Mouse (Mus musculus) gonadal fat pad, adult 2 months (tissue): ENCODE results near the gene Sgms2. TPM values are rescaled to one million over a fixed set of nuclear protein-coding genes. Genes with fewer than 3 reads are reported as not detected.
"Not testable (repeated sequence)": the region's sequence is repeated elsewhere in the genome, so short reads cannot be mapped to it uniquely, and the experiment has no call there.

Experiments
- DNase-seq: peaks from one replicate; pipeline ENCODE4 v3.0.0-alpha.2; 2012; ENCODE audit warnings: low read depth
- polyA plus RNA-seq: library from polyadenylated mRNA; depleted of rRNA; stranded (reverse); fragments of >200 nt; gene quantifications from 2 replicates; pipeline ENCODE4 v1.2.3, GENCODE M21; 2012

Sgms2 gene
- polyA plus RNA-seq, 1 experiment: 15.0 TPM

GRCm38 (mm10) chr3:131358205-131358604 lies 133.0 kb downstream of the Sgms2 start:
- no peak for DNase-seq

DNA sequence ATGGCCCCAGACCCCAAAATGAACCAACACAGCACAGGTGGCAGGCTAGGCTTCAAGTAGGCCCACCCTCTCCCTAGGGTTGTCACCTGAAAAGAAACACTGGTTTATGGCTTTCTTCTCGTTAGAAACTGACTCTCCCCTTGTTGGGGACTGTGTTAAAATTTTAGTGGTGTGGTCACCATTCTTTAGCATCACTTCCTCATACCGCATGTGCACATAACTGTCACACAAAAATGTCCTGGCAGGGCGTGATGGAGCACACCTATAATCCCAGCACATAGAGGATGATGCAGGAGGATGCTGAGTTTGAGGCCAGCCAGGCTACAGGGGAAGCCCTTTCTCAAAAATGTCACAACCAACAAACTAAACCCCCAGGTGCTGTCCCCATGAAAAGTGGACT lies 133.6 kb downstream of the Sgms2 start:
- DNase-seq: no peak

- DNase-seq: no peak
Measured at GRCm38 (mm10) chr3:131356026-131356425, 135.2 kb downstream of the Sgms2 start.

DNA sequence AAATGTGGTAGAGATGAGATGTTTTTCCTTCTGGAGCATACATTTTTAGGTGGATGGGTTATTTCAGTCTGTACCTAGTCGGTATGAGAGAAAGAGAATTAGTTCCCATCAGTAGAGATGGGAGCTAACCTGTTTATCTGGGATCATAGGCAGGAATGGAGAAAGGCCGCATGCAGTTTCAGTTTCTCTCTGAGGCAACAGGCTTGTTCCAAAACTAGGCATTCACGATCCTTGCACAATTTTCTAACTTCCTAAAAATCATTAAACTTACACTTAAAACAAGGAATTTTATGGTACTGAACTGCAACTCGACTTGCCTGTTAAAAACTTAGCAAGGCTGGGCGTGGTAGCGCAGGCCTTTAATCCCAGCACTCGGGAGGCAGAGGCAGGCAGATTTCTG lies 140.7 kb downstream of the Sgms2 start:
- no peak for DNase-seq

DNA sequence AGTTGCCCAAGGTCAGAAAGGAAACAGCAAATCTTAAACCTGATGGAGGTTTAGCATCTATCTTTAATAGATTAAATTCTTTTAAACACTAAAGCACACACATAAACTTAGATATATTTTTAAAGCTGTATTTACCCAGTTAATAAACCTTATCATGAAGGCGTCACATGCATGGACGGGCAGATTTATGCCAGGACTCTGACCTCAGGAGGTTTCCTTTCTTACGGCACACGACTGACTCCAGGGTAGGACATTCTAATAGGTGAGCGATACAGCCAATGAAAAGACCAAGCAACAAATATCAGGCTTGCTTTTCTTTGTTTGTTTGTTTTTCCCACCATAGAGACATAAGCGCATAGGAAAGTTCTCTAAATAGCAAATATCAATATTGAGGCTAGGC lies 142.2 kb downstream of the Sgms2 start:
- no peak for DNase-seq

- DNase-seq: no peak
Measured at GRCm38 (mm10) chr3:131348579-131348950, 142.6 kb downstream of the Sgms2 start.

GRCm38 (mm10) chr3:131347831-131348578 lies 143.2 kb downstream of the Sgms2 start:
- no peak for DNase-seq

DNA sequence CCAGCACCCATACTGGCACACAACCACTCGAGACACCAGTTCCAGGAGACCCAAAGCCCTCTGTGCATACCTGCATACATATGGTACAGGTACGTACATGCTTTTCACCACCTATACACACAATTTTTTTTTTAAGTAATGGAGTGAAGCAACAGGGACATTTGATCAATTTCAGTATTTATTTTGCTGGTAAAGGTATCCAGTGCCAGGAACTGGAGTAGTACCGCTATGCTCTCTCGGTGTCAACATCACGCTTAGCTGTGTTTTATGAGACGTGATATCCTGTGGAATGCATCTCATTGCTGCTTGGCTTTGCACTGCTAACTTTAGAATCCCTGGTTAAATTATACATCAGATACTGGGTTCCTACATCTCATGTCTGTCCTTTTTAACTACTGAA lies 145.3 kb downstream of the Sgms2 start:
- DNase-seq: no peak

- no peak for DNase-seq
Measured at GRCm38 (mm10) chr3:131343311-131343710, 147.9 kb downstream of the Sgms2 start.

GRCm38 (mm10) chr3:131340885-131341284 lies 150.3 kb downstream of the Sgms2 start:
- no peak for DNase-seq

DNA sequence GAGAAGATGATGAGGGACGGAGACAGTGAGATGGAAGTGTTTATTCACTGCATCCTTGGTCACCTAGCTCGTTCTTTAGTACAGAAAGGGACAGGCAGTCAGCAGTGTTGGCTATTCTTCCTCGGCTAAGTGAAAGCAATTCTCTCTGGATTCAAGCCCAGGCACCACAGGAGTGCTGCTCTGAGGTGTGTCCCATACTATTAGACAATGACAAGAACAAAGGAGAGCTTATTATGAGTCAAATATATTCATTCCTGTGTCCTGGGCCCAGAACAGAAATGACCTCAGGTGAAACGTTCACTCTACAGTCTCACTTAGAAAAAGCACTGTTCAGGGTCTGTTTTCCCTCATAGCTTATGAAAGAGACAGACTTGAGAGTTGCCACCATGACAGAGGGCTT lies 151.9 kb downstream of the Sgms2 start:
- no peak for DNase-seq

- not testable (repeated sequence) for DNase-seq
Measured at GRCm38 (mm10) chr3:131337749-131338148, 153.5 kb downstream of the Sgms2 start.

DNA sequence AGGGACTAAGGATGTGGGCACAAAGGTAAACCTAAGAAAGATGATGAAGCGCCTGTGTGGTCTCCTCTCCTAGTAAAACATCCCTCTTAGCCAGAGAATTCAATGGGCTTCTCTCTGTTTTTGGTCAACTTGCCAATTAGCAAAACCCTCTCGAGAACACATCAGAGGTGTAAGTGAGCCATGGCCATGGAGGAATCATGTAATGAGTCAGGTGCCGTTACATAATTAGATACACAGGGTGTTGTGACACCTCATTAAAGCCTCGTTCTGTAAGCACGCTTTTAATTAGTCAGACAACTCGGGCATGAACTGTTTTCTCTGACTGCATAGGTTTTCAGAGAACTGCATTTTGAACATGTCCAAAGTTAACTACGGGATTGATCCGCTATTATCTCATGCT lies 154.6 kb downstream of the Sgms2 start:
- no peak for DNase-seq

GRCm38 (mm10) chr3:131335117-131335547 lies 156.1 kb downstream of the Sgms2 start:
- no peak for DNase-seq

- DNase-seq: no peak
Measured at GRCm38 (mm10) chr3:131327189-131327588, 164.0 kb downstream of the Sgms2 start.

DNA sequence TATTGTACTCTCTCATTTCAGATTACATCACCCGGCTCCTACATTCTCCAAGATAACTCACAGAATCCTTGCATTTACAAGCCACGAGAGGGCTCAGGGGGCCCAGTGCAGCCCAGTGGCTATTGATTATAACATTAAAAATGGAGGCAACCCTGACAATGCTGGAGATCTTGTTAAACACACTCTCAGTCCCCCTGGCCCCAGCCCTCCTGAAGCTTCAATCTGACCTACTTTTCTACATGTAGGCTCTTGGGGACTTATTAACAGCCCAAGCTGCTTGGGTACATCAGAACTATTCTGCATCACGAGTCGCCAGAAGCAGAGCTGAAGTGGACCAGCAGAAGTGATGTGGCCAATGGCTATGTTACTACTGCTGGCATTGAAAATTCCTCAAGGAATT lies 164.6 kb downstream of the Sgms2 start:
- DNase-seq: no peak

DNA sequence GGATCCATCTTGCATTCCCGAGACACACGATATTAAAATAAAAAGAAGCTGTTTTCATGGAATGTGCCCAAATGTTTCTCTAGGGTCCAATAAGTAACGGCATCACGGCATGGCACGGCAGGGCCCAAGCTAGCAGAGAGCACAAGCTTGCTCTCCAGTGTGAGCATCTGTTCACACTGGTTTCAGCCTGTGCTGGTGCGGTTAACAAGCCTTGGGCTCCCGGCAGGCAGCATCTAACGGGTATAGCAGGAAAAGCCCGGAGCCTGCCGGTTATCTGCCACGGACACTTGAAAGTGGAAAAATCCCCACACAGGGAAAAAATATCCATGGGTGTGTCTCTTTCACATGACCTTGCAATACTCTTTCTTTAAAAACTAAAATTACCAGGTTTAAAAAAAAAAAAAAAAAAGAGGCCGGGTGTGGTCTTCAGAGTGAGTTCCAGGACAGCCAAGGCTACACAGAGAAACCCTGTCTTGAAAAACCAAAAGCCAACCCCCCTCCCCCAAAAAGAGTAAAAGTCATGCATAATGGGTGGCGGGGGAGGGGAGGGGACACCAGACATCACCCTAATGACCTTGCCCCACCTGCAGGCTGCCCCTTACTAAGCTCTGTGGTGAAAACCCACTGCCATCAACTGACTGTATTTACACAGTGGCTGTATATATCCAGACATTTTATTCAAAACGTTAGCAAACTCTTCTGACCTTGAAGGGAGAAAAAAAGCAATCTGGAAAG lies 169.0 kb downstream of the Sgms2 start:
- DNase-seq: no peak

GRCm38 (mm10) chr3:131320184-131320583 lies 171.0 kb downstream of the Sgms2 start:
- no peak for DNase-seq

GRCm38 (mm10) chr3:131318211-131318610 lies 173.0 kb downstream of the Sgms2 start:
- no peak for DNase-seq

DNA sequence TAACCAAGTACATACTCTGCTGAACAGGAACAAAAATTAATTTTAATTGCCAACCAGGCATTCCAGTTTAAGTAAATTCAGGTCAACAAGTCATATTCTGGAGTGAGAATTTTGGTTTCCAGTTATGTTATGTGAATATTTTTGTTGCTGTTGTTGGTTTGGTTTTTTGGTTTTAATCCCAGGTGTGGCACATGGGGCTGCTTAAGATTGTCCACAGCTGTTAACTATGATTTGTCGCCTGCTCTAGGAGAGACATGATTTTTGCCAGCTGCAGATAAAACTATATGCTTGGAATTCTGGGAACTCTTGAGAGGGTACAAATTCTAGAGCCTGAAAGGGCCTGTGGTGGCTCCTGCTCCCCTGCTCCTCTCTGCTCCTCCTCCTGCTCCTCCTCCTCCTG lies 174.1 kb downstream of the Sgms2 start:
- DNase-seq: no peak

DNA sequence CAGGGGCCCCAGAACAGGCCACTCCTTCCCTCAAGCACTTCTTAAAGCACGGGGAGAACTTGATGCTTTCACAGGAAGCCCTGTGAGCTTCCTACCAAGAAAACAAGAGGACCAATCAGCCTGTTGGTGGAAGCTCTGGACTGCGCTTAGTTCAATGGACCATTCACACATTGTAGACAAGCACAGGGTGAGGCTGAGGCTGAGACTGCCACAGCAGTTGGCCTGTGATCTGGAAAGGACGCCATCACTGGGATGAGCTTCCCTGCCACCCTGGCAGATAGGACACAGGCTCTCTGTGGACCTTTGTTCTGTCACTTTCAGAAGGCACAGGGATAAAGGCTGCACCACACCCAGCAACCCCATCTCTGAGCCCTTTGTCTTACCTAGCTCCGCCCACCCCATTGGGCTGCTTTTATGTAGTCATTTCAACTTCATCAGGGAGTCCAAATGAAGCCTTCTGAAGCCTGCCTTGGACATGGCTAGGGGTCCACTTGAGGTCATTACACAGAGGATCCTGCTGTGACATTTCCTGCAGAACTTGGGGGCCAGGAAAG lies 175.2 kb downstream of the Sgms2 start:
- DNase-seq: no peak

- no peak for DNase-seq
Measured at GRCm38 (mm10) chr3:131312340-131312739, 178.9 kb downstream of the Sgms2 start.

GRCm38 (mm10) chr3:131310572-131310971 lies 180.6 kb downstream of the Sgms2 start:
- DNase-seq: no peak
